Mouse (Mus musculus) kidney, postnatal 25 days (tissue): ENCODE data around the gene Lmod2.

Experiments used
- DNase-seq, 2 experiments: peaks; one replicate each; pipeline ENCODE4 v3.0.0; 2021; ENCODE audit warnings: mixed read lengths in 2 of 2

Gene Lmod2

GRCm38 (mm10) chr6:24645346-24646053 is 47.9 kb downstream of the Lmod2 start:
- no peak for DNase-seq

GRCm38 (mm10) chr6:24647103-24647691 is 49.6 kb downstream of the Lmod2 start:
- no peak for DNase-seq

- no peak for DNase-seq
Observed at GRCm38 (mm10) chr6:24648403-24648802, 50.8 kb downstream of the Lmod2 start.

- DNase-seq, result no peak
Observed at GRCm38 (mm10) chr6:24650719-24651118, 53.2 kb downstream of the Lmod2 start.

GRCm38 (mm10) chr6:24651538-24651937 is 54.0 kb downstream of the Lmod2 start:
- DNase-seq, result peak; percentile 26 to 47
